Mouse (Mus musculus) neural tube, embryonic 11.5 days (tissue): Measurements from ENCODE around the gene Pvr. TPM values are rescaled to one million over a fixed set of nuclear protein-coding genes. Genes with fewer than 3 reads are reported as not detected.
A peak's percentile ranks its signal among the peaks of the same experiment; 100 is the strongest.

Source experiments
- ATAC-seq: fragments of 200-750 bp; cut with Nextera tagmentation; 2 replicates; pipeline ENCODE4 v1.8.0; 2017; ENCODE audit warnings: moderate number of reproducible peaks, mild to moderate bottlenecking, moderate TSS enrichment, moderate library complexity; ENCODE audit not compliant: insufficient read depth, low FRiP score, low TSS enrichment
- DNase-seq: peaks from one replicate; pipeline ENCODE4 v3.0.0-alpha.2; 2015; ENCODE audit warnings: low spot score
- H3K27ac ChIP-seq: fragments of 300-500 bp; sonication (generic); 2 replicates; pipeline ENCODE4 v1.5.1; 2014; ENCODE audit warnings: low read depth, mild to moderate bottlenecking, low read length
- H3K27me3 ChIP-seq: fragments of 300-500 bp; sonication (generic); 2 replicates; pipeline ENCODE4 v1.6.1; 2014; ENCODE audit warnings: mild to moderate bottlenecking, low read length, mixed read lengths; ENCODE audit not compliant: control insufficient read depth, insufficient read depth
- H3K36me3 ChIP-seq: fragments of 300-500 bp; sonication (generic); 2 replicates; pipeline ENCODE4 v1.6.1; 2014; ENCODE audit warnings: mild to moderate bottlenecking, low read length, moderate library complexity, mixed read lengths; ENCODE audit not compliant: control insufficient read depth, insufficient read depth
- H3K4me1 ChIP-seq: fragments of 300-500 bp; sonication (generic); 2 replicates; pipeline ENCODE4 v1.6.1; 2014; ENCODE audit warnings: low read length, mixed read lengths; ENCODE audit not compliant: control insufficient read depth, insufficient read depth
- H3K4me2 ChIP-seq: fragments of 300-500 bp; sonication (generic); 2 replicates; pipeline ENCODE4 v1.6.1; 2014; ENCODE audit warnings: low read depth, mild to moderate bottlenecking, moderate library complexity
- H3K4me3 ChIP-seq: fragments of 300-500 bp; sonication (generic); 2 replicates; pipeline ENCODE4 v1.5.1; 2014; ENCODE audit warnings: low read depth, low read length
- H3K9ac ChIP-seq: fragments of 300-500 bp; sonication (generic); 2 replicates; pipeline ENCODE4 v1.6.1; 2014; ENCODE audit warnings: mild to moderate bottlenecking, low read length
- H3K9me3 ChIP-seq: fragments of 300-500 bp; sonication (generic); 2 replicates; pipeline ENCODE4 v1.6.1; 2016; ENCODE audit warnings: low read length; ENCODE audit not compliant: control insufficient read depth
- WGBS: fragments of 180-500 bp; shearing (Covaris S2); extraction: QIAGEN DNeasy Blood & Tissue Kit; methylation state at CpG from one replicate; pipeline ENCODE4 v1.1.7; 2014; 5-methylcytosine and 5-hydroxymethylcytosine counted together
- polyA plus RNA-seq: library from polyadenylated mRNA; unstranded; fragments of >200 nt; fragmentation: Nextera tagmentation; extraction: Ambion mirVana; gene quantifications from 2 replicates; pipeline ENCODE4 v1.2.1, GENCODE M21; 2014

Pvr gene
- polyA plus RNA-seq, 1 experiment from 2014 or later, result 2.9 TPM

GRCm38 (mm10) chr7:19910421-19911291, 10.3 kb downstream of the Pvr start:
- no peak overlapping the region for H3K4me2 ChIP-seq
- no peak overlapping the region for H3K4me3 ChIP-seq
- ATAC-seq (peak; percentile 48; the same call in 1 of the 2 replicates), DNase-seq (peak; percentile 82)
- no peak overlapping the region for H3K27ac ChIP-seq
- no peak overlapping the region for H3K9ac ChIP-seq
- no peaks in the 10 kb centered on the region; the same call in 1 of the 2 replicates for H3K9me3 ChIP-seq
- no peaks in the 10 kb centered on the region for H3K27me3 ChIP-seq
- no peaks in the 10 kb centered on the region for H3K4me1 ChIP-seq
- WGBS, result 52% methylated on average over 21 of the region's 21 CpGs
- H3K36me3 ChIP-seq, result no peaks in the 10 kb centered on the region; the same call in 1 of the 2 replicates

- 46% methylated on average over 8 of the region's 8 CpGs for WGBS
- no peak overlapping the region for H3K27ac ChIP-seq
- no peaks in the 10 kb centered on the region for H3K4me1 ChIP-seq
- no peaks in the 10 kb centered on the region for H3K9me3 ChIP-seq
- no peaks in the 10 kb centered on the region for H3K27me3 ChIP-seq
- H3K36me3 ChIP-seq, result no peaks in the 10 kb centered on the region
- H3K9ac ChIP-seq, result no peak overlapping the region
- no peak overlapping the region for H3K4me2 ChIP-seq
- ATAC-seq (no peak), DNase-seq (peak; percentile 43)
- H3K4me3 ChIP-seq, result no peak overlapping the region
Observed at GRCm38 (mm10) chr7:19889881-19890280, 31.1 kb downstream of the Pvr start.

GRCm38 (mm10) chr7:19887849-19888248, 33.1 kb downstream of the Pvr start, which contains the start of gene Ceacam19:
Ceacam19 (minus strand) TSS chr7:19887965.
- Histone ChIP-seq H3K4me3 (no peak within 1 kb of the TSS), H3K4me1 (no peaks in the 10 kb centered on the region), H3K36me3 (no peaks in the 10 kb centered on the region), H3K4me2 (no peak within 1 kb of the TSS), H3K27ac (no peak within 1 kb of the TSS), H3K9ac (no peak within 1 kb of the TSS), H3K27me3 (no peaks in the 10 kb centered on the region), H3K9me3 (no peaks in the 10 kb centered on the region; the same call in 1 of the 2 replicates)
- DNase-seq, result no peak
- ATAC-seq, result no peak
- 77% methylated on average over 7 of the region's 7 CpGs for WGBS

- DNase-seq (no peak), ATAC-seq (no peak)
- no peak overlapping the region for H3K4me2 ChIP-seq
- H3K4me3 ChIP-seq, result no peak overlapping the region
- H3K4me1 ChIP-seq, result no peaks in the 10 kb centered on the region
- H3K9me3 ChIP-seq, result no peaks in the 10 kb centered on the region; the same call in 1 of the 2 replicates
- H3K9ac ChIP-seq, result no peak overlapping the region
- WGBS, result 84% methylated on average over 8 of the region's 8 CpGs
- no peaks in the 10 kb centered on the region for H3K27me3 ChIP-seq
- H3K36me3 ChIP-seq, result no peaks in the 10 kb centered on the region
- no peak overlapping the region for H3K27ac ChIP-seq
Observed at GRCm38 (mm10) chr7:19880754-19881153, 40.2 kb downstream of the Pvr start.

- Histone ChIP-seq H3K27me3 (no peaks in the 10 kb centered on the region), H3K36me3 (no peaks in the 10 kb centered on the region), H3K4me2 (no peak overlapping the region), H3K9me3 (no peaks in the 10 kb centered on the region; the same call in 1 of the 2 replicates), H3K4me1 (no peaks in the 10 kb centered on the region), H3K27ac (no peak overlapping the region), H3K9ac (no peak overlapping the region), H3K4me3 (no peak overlapping the region)
- 0 out of 2 replicates have a peak, but pooled peaks have one; percentile 35 for ATAC-seq
- no peak for DNase-seq
- WGBS, result 70% methylated on average over 14 of the region's 14 CpGs
Observed at GRCm38 (mm10) chr7:19876781-19877425, 44.1 kb downstream of the Pvr start.

GRCm38 (mm10) chr7:19875948-19876682, 44.8 kb downstream of the Pvr start:
- Histone ChIP-seq H3K27ac (no peak overlapping the region), H3K4me2 (no peak overlapping the region), H3K9ac (no peak overlapping the region), H3K4me3 (no peak overlapping the region), H3K4me1 (no peaks in the 10 kb centered on the region), H3K9me3 (no peaks in the 10 kb centered on the region; the same call in 1 of the 2 replicates), H3K36me3 (no peaks in the 10 kb centered on the region), H3K27me3 (no peaks in the 10 kb centered on the region)
- DNase-seq (peak; percentile 19), ATAC-seq (0 out of 2 replicates have a peak, but pooled peaks have one; percentile 41)
- WGBS, result 54% methylated on average over 13 of the region's 13 CpGs

- Histone ChIP-seq H3K36me3 (no peaks in the 10 kb centered on the region), H3K4me3 (no peak overlapping the region), H3K27ac (no peak overlapping the region), H3K9me3 (peaks cover 3% of the 10 kb centered on the region; the same call in 1 of the 2 replicates), H3K4me1 (no peaks in the 10 kb centered on the region), H3K4me2 (no peak overlapping the region), H3K27me3 (no peaks in the 10 kb centered on the region), H3K9ac (no peak overlapping the region)
- ATAC-seq (no peak), DNase-seq (no peak)
- WGBS, result 51% methylated on average over 5 of the region's 5 CpGs
Observed at GRCm38 (mm10) chr7:19871943-19872601, 48.9 kb downstream of the Pvr start.

- ATAC-seq (no peak), DNase-seq (no peak)
- H3K4me2 ChIP-seq, result no peak overlapping the region
- no peak overlapping the region for H3K9ac ChIP-seq
- no peak overlapping the region for H3K4me3 ChIP-seq
- H3K9me3 ChIP-seq, result peaks cover 3% of the 10 kb centered on the region; the same call in 1 of the 2 replicates
- H3K27ac ChIP-seq, result no peak overlapping the region
- H3K4me1 ChIP-seq, result no peaks in the 10 kb centered on the region
- 66% methylated on average over 10 of the region's 10 CpGs for WGBS
- no peaks in the 10 kb centered on the region for H3K27me3 ChIP-seq
- no peaks in the 10 kb centered on the region for H3K36me3 ChIP-seq
Observed at GRCm38 (mm10) chr7:19871137-19871621, 49.8 kb downstream of the Pvr start.
